Mouse (Mus musculus): Measurements from ENCODE around the gene Manbal.

DNA sequence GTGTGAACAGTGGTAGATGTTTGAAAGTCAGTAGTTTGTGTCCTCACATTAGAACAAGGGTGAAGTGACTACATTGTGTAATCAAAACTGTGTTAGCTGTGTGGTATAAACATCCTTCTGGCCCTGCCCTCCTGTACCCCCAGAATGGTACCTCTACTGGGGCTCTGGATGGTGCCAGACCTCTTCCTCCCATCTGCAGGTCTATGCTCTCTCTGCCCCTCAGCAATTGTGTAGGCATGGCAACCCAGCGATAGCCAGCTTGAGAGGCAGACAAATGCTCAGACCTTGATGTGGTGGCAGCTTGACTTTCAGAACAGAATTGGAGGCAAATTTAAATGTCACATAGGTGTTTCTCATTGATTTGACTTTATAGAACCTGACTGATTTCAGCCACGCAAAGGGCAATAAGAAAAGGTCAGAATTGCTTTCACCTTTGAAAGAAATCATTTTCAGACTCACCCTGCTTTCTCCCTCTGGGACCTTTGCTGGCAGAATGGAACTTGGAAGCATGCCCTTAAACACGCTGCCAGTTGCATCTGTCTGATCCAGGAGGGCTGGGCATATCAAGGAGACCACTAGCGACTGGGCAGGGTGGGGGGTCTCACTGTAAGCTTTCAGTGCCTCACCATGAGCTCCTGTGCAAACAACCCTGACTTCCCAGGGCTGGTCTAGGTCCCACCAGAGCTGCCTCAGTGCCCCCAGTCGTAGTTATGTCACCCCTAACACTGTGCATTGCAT is 45.2 kb upstream of the Manbal start:
- TF ChIP-seq CTCF (IDR thresholded peaks at IDR 0.05; ENCODE audit: borderline replicate concordance, control insufficient read depth, extremely low read depth, insufficient read depth, low read length, poor library complexity) (no peak), POLR2A (IDR thresholded peaks at IDR 0.05; ENCODE audit: control insufficient read depth, extremely low read depth, insufficient read depth, low read length, poor library complexity) (no peak)

Data from thymus, adult 2 months (tissue).